Mouse (Mus musculus): ENCODE data around the gene Olfr1136.

Olfr1136 gene

DNA sequence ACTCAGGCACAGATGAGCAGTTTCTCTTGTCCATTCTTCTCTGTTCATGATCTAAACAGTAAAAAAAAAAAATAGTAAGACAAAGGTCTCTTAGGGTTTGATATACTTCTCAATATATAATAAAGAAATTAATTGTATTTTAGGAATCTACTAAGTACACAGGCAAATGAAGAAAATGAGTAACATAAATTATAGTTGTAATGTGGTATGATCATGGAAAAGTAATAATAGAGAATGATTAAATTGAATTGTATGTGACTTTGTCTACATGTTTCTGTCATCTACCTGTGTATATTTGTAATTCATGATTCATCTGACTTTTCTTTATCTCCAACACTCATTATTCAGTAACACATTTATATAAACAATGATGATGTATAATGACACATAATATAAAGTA, at the start of gene Olfr1136:
TSS of gene Olfr1136 (minus strand) at position 101 of the 400 bp plus-strand sequence.
- DNase-seq (ENCODE audit: low read depth, low spot score), result no peak

DNA sequence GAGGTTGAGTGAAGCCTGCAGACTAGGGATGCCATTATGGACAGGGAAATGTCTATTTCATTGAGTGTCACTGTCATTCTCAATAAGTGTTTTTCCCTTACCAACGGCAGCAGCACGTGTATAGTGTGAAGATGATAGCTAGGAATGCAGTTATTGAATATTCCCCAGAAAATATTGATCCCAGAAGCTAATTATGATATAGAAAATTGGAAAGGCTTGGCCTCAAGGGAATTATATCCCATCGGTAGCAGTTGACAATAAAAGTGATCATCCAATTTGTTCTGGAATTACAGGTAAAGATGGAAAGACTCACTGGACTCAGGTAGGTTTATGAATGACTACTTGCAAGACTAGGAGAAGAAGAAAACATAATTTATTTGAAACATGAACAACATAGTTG, 49.7 kb upstream of the Olfr1136 start, which contains the start of gene Olfr1140:
TSS of gene Olfr1140 (plus strand) at position 301 of the 400 bp plus-strand sequence.
- DNase-seq (ENCODE audit: low read depth, low spot score), result no peak

DNA sequence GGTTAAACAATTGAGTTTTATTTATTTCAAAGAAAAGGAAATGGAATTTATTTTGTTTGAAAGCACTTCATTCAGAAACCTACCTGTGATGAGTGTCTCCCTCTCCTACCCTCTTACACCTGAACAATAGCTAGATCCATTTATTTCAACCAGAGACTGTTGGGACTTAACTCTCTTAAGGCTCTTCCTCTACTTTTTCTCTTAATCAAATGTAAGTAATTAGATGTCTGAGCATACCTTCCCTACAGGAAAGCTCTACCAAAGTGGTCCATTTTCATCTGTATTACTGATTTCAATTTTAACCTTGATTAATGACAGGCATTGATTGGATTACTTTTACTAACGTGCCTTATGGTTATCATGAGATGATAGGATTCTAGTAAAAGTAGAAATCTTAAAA, 46.1 kb upstream of the Olfr1136 start, which contains the start of gene Olfr1138:
TSS of gene Olfr1138 (minus strand) at position 101 of the 400 bp plus-strand sequence.
- no peak for DNase-seq (ENCODE audit: low read depth, low spot score)

DNA sequence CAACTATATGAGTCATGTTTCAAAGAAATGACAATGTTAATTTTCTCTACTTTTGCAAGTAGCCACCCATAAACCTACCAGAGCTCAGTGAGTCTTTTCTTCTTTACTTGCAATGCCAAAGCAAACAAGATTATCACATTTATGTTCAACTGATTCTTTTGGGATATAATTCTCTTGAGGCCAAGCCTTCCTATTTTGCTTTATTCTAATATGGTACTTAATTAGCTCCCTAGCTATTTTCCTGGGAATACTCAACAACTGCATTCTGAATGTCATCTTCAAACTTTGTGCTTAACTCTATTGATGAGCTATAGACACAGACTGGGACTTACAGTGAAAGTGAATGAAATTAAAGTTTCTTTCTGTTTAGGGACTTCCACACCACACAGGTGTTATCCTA, 19.3 kb upstream of the Olfr1136 start, which contains the start of gene Olfr1137:
TSS of gene Olfr1137 (minus strand) at position 101 of the 400 bp plus-strand sequence.
- DNase-seq (ENCODE audit: low read depth, low spot score), result no peak

GRCm38 (mm10) chr2:87673564-87673963, 20.2 kb downstream of the Olfr1136 start, which contains the start of gene Olfr1135:
Gene Olfr1135, minus strand, starts transcription at chr2:87673664.
- DNase-seq (ENCODE audit: low read depth, low spot score), result no peak

DNA sequence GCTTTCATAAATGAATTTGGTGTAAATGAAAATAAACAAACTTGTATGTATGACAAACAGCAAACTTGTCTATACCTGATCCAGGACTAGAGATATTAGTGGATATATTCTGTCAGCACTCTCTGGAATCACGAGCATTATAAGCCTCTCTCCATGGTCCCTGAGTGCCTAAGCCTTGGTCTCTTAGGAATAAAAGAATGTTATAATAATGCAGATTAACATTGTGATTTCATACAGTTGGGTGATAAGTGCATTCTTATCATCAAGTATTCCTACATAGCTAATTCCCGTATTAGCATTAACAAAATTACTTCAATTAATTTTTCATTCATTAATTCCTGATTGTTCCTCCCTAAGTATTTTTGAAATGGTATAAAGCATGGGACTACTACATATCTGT, 35.4 kb downstream of the Olfr1136 start, which contains the start of gene Olfr1134:
TSS of gene Olfr1134 (minus strand) at position 101 of the 400 bp plus-strand sequence.
- no peak for DNase-seq (ENCODE audit: low read depth, low spot score)

DNA sequence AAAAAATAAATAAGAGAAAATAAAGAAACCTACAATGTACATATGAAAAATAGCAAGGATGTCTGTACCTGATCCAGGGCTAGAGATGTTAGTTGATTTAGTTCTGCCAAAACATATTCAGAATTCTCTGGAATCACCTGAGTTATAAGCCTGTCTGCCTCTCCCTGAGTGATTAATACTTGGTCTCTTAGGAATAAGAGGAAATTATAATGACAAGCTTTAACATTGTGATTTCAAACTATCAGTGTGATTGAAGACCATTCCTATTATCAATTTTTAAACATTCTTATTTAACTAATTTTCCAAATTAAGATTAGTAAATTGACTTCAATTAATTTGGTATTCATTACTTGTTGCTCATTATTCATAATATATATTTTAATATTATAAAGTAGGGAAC, 46.5 kb downstream of the Olfr1136 start, which contains the start of gene Olfr1133:
TSS of gene Olfr1133 (minus strand) at position 101 of the 400 bp plus-strand sequence.
- no peak for DNase-seq (ENCODE audit: low read depth, low spot score)

Measured in brain, embryonic 18.5 days (tissue).